Mouse (Mus musculus): ENCODE measurements around the gene Methig1. TPM values are rescaled to one million over a fixed set of nuclear protein-coding genes. Genes with fewer than 3 reads are reported as not detected.
A peak's percentile ranks its signal among the peaks of the same experiment; 100 is the strongest.

Gene Methig1
- total and polyA plus RNA-seq, 3 experiments, result not detected

GRCm38 (mm10) chr15:100410918-100411672 is 58.1 kb downstream of the Methig1 start:
- Histone ChIP-seq H3K36me3 (replicated peaks in 1 of 2; ENCODE audit: control insufficient read depth in 1 of 2, insufficient read depth in 1 of 2, low read length in 1 of 2) (peaks cover 10 to 48% of the 10 kb centered on the region in 2 experiments), H3K4me1 (ENCODE audit: control insufficient read depth in 1 of 2, insufficient read depth in 2 of 2) (peaks cover 7 to 30% of the 10 kb centered on the region in 2 experiments), H3K4me3 (replicated peaks in 1 of 3; ENCODE audit: low read depth in 2 of 3, low read length in 2 of 3, poor library complexity in 1 of 3) (peak overlapping the region in 1 of 3 experiments; percentile 23), H3K27ac (ENCODE audit: insufficient read depth, low read depth) (no peak overlapping the region), H3K27me3 (replicated peaks) (no peaks in the 10 kb centered on the region), H3K9me3 (replicated peaks; ENCODE audit: low read length) (no peaks in the 10 kb centered on the region), H3K9ac (ENCODE audit: insufficient read depth, low read depth) (no peak overlapping the region), H3K4me2 (ENCODE audit: insufficient read depth, low read depth, poor library complexity, severe bottlenecking) (no peak overlapping the region; the same call in 1 of the 2 replicates), H3K79me2 (replicated peaks; ENCODE audit: control insufficient read depth, extremely low read depth, insufficient read depth, poor library complexity, severe bottlenecking) (no peaks in the 10 kb centered on the region)
- peak; percentile 86 for DNase-seq (ENCODE audit: extremely low read depth)
- no peak for TF ChIP-seq NRF1 (IDR thresholded peaks at IDR 0.05; ENCODE audit: low read depth, low read length)
- TF ChIP-seq BHLHE40 (IDR thresholded peaks at IDR 0.05; ENCODE audit: low read depth, low read length), result no peak
- no peak for TF ChIP-seq ZNF384 (IDR thresholded peaks at IDR 0.05; ENCODE audit: low read depth, low read length)
- no peak for TF ChIP-seq JUN (IDR thresholded peaks at IDR 0.05; ENCODE audit: insufficient read depth, low read depth, low read length)
- no peak for TF ChIP-seq MXI1 (IDR thresholded peaks at IDR 0.05; ENCODE audit: low read depth, low read length)
- TF ChIP-seq CHD1 (IDR thresholded peaks at IDR 0.05; ENCODE audit: low read depth, low read length), result no peak
- no peak for TF ChIP-seq SIN3A (IDR thresholded peaks at IDR 0.05; ENCODE audit: low read length)
- no peak for TF ChIP-seq USF2 (conservative IDR thresholded peaks at IDR 0.05; ENCODE audit: low read depth, low read length)
- TF ChIP-seq MAFK (IDR thresholded peaks at IDR 0.05; ENCODE audit: insufficient replicate concordance, low read length), result no peak
- no peak for TF ChIP-seq EP300 (IDR thresholded peaks at IDR 0.05; ENCODE audit: low read length)
- no peak for TF ChIP-seq ZMIZ1 (IDR thresholded peaks at IDR 0.05; ENCODE audit: low read depth, low read length)
- no peak for TF ChIP-seq TBP (conservative IDR thresholded peaks at IDR 0.05; ENCODE audit: low read depth, low read length)
- dilution Hi-C loops (cut with MboI; ENCODE audit: extremely low pct_ligation_motif_present, extremely low pct_unique_long_range_greater_than_20kb, low sequenced_read_pairs) (no loop called here), in situ Hi-C loops (cut with MboI; ENCODE audit: low pct_ligation_motif_present, low pct_unique_long_range_greater_than_20kb, low sequenced_read_pairs) (no loop called here)

- no peak for DNase-seq (ENCODE audit: extremely low read depth)
- peaks cover 9 to 47% of the 10 kb centered on the region in 2 experiments for H3K36me3 ChIP-seq (replicated peaks in 1 of 2; ENCODE audit: control insufficient read depth in 1 of 2, insufficient read depth in 1 of 2, low read length in 1 of 2)
- peaks cover 7 to 33% of the 10 kb centered on the region in 2 experiments for H3K4me1 ChIP-seq (ENCODE audit: control insufficient read depth in 1 of 2, insufficient read depth in 2 of 2)
- no peak for TF ChIP-seq ZC3H11A (IDR thresholded peaks at IDR 0.05; ENCODE audit: low read depth, low read length)
- TF ChIP-seq RAD21 (IDR thresholded peaks at IDR 0.05; ENCODE audit: low read depth, low read length), result no peak
- no peak for TF ChIP-seq CHD2 (IDR thresholded peaks at IDR 0.05; ENCODE audit: low read length)
- no peak for TF ChIP-seq ETS1 (conservative IDR thresholded peaks at IDR 0.05; ENCODE audit: low read depth, low read length)
- no peak for TF ChIP-seq RCOR1 (conservative IDR thresholded peaks at IDR 0.05; ENCODE audit: low read depth, low read length)
- TF ChIP-seq MEF2A (IDR thresholded peaks at IDR 0.05; ENCODE audit: borderline replicate concordance, low read depth, low read length), result no peak
- no peak for TF ChIP-seq TCF12 (IDR thresholded peaks at IDR 0.05; ENCODE audit: low read depth, low read length)
- no peak for TF ChIP-seq ZMIZ1 (IDR thresholded peaks at IDR 0.05; ENCODE audit: low read depth, low read length)
- no peak for TF ChIP-seq CTCF (conservative IDR thresholded peaks at IDR 0.05 in 1 of 2, IDR thresholded peaks at IDR 0.05 in 1 of 2; ENCODE audit: low read depth in 2 of 2, low read length in 2 of 2)
- TF ChIP-seq PAX5 (IDR thresholded peaks at IDR 0.05; ENCODE audit: low read length), result no peak
- TF ChIP-seq NRF1 (IDR thresholded peaks at IDR 0.05; ENCODE audit: low read depth, low read length), result no peak
- no peak for TF ChIP-seq SIN3A (IDR thresholded peaks at IDR 0.05; ENCODE audit: low read length)
- no peak for TF ChIP-seq BHLHE40 (IDR thresholded peaks at IDR 0.05; ENCODE audit: low read depth, low read length)
- dilution Hi-C loops (cut with MboI; ENCODE audit: extremely low pct_ligation_motif_present, extremely low pct_unique_long_range_greater_than_20kb, low sequenced_read_pairs) (no loop called here), in situ Hi-C loops (cut with MboI; ENCODE audit: low pct_ligation_motif_present, low pct_unique_long_range_greater_than_20kb, low sequenced_read_pairs) (no loop called here)
- no peaks in the 10 kb centered on the region for H3K27me3 ChIP-seq (replicated peaks)
- H3K4me3 ChIP-seq (replicated peaks in 1 of 3; ENCODE audit: low read depth in 2 of 3, low read length in 2 of 3, poor library complexity in 1 of 3), result no peak overlapping the region
- no peaks in the 10 kb centered on the region for H3K9me3 ChIP-seq (replicated peaks; ENCODE audit: low read length)
- no peak overlapping the region for H3K4me2 ChIP-seq (ENCODE audit: insufficient read depth, low read depth, poor library complexity, severe bottlenecking)
- no peaks in the 10 kb centered on the region for H3K79me2 ChIP-seq (replicated peaks; ENCODE audit: control insufficient read depth, extremely low read depth, insufficient read depth, poor library complexity, severe bottlenecking)
- no peak overlapping the region for H3K9ac ChIP-seq (ENCODE audit: insufficient read depth, low read depth)
- H3K27ac ChIP-seq (ENCODE audit: insufficient read depth, low read depth), result no peak overlapping the region
Observed at GRCm38 (mm10) chr15:100411731-100412130, 58.8 kb downstream of the Methig1 start.

Data from CH12.LX (cell line).